Mouse (Mus musculus) brain, embryonic 18.5 days (tissue): Measurements from ENCODE around the gene Inpp4b.

Experiments
- DNase-seq: peaks from one replicate; pipeline ENCODE4 v3.0.0-alpha.2; 2012; ENCODE audit warnings: low read depth, low spot score

The Inpp4b gene

GRCm38 (mm10) chr8:81578951-81579350, 236.6 kb downstream of the Inpp4b start:
- DNase-seq: no peak

- DNase-seq: no peak
Observed at GRCm38 (mm10) chr8:81581817-81582437, 239.6 kb downstream of the Inpp4b start.

GRCm38 (mm10) chr8:81582906-81583305, 240.6 kb downstream of the Inpp4b start:
- DNase-seq: no peak

- no peak for DNase-seq
Observed at GRCm38 (mm10) chr8:81586783-81587182, 244.4 kb downstream of the Inpp4b start.

- no peak for DNase-seq
Observed at GRCm38 (mm10) chr8:81594134-81594714, 251.9 kb downstream of the Inpp4b start.

GRCm38 (mm10) chr8:81599209-81599608, 256.9 kb downstream of the Inpp4b start:
- no peak for DNase-seq

- no peak for DNase-seq
Observed at GRCm38 (mm10) chr8:81601136-81601535, 258.8 kb downstream of the Inpp4b start.

- no peak for DNase-seq
Observed at GRCm38 (mm10) chr8:81608082-81608481, 265.7 kb downstream of the Inpp4b start.

GRCm38 (mm10) chr8:81609064-81609463, 266.7 kb downstream of the Inpp4b start:
- DNase-seq: no peak

GRCm38 (mm10) chr8:81612611-81613010, 270.3 kb downstream of the Inpp4b start:
- no peak for DNase-seq

- no peak for DNase-seq
Observed at GRCm38 (mm10) chr8:81614135-81614534, 271.8 kb downstream of the Inpp4b start.

- no peak for DNase-seq
Observed at GRCm38 (mm10) chr8:81614605-81615004, 272.2 kb downstream of the Inpp4b start.

- DNase-seq: no peak
Observed at GRCm38 (mm10) chr8:81615552-81615951, 273.2 kb downstream of the Inpp4b start.

- DNase-seq: no peak
Observed at GRCm38 (mm10) chr8:81618918-81619317, 276.6 kb downstream of the Inpp4b start.

GRCm38 (mm10) chr8:81635015-81635414, 292.7 kb downstream of the Inpp4b start:
- no peak for DNase-seq

GRCm38 (mm10) chr8:81635912-81636583, 293.7 kb downstream of the Inpp4b start:
- DNase-seq: no peak

- DNase-seq: no peak
Observed at GRCm38 (mm10) chr8:81638478-81638877, 296.1 kb downstream of the Inpp4b start.

GRCm38 (mm10) chr8:81639820-81640219, 297.5 kb downstream of the Inpp4b start:
- no peak for DNase-seq

- no peak for DNase-seq
Observed at GRCm38 (mm10) chr8:81643030-81643429, 300.7 kb downstream of the Inpp4b start.

- no peak for DNase-seq
Observed at GRCm38 (mm10) chr8:81692167-81692566, 349.8 kb downstream of the Inpp4b start.

- DNase-seq: no peak
Observed at GRCm38 (mm10) chr8:81694893-81695292, 352.5 kb downstream of the Inpp4b start.

- no peak for DNase-seq
Observed at GRCm38 (mm10) chr8:81702038-81702437, 359.7 kb downstream of the Inpp4b start.
